Mouse (Mus musculus): ENCODE measurements around the gene Cdkn1c.

Gene Cdkn1c

DNA sequence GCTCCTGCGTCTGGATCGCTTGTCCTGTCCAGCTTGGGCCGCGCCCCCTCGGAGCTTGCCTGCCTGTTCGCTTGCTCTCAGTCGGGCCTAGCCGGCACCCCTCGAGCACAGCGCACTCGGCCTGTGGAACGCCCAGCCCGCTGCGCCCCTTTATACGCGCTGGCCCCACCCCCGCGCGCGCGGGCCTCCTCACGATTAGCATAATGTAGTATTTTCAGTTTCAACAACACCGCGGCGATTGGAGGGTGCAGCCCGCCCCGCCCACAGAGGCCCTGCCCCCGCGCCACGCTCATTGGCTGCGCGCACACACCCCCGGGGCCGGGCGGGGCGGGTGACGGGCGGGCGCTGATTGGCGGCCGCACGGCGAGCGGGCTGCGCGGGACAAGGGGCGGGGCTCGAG lies at the start of gene Cdkn1c:
Gene Cdkn1c (minus strand): TSS at position 177 of the 400 bp plus-strand sequence.
- DNase-seq (ENCODE audit: low spot score in 2 of 2), result peak; percentile 90 to 91

DNA sequence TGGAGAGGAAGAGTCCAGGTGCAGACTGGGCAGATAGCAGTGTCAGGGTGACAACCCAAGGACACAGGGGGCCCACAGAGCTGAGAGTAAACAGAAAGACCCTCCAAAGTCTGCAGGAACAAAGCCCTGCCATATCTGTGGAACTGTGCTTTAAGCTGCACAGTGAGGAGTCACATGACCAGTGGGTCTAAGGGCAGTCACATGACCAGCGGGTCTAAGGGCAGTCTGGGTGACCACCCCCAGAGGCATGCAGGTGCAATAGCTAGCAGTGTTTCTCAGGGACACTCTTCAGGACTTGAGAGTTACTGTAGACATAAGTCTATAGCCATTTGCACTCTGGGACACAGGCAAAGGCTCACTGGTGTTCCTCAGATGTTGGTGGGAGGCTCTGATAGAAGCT lies 48.7 kb upstream of the Cdkn1c start:
- DNase-seq (ENCODE audit: low spot score in 2 of 2), result no peak

DNA sequence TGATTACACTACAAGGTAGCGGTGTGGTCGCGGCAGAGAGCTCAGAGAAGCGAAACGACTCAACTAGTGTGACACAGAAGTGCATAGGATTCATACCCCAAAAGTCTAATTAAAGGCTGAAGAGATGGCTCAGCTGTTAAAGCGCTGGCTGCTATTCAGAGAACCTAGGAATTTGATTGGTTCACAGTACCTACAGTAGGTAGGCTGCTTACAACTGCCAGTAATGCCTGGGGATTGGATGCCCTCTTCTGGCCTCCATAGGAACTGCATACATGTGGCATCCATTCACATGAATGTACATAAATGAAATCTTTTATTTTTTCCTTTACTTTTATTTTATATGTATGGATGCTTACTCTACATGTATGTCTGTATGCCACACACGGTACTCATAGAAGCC lies 45.8 kb upstream of the Cdkn1c start:
- peak; percentile 66 to 69 for DNase-seq (ENCODE audit: low spot score in 2 of 2)

DNA sequence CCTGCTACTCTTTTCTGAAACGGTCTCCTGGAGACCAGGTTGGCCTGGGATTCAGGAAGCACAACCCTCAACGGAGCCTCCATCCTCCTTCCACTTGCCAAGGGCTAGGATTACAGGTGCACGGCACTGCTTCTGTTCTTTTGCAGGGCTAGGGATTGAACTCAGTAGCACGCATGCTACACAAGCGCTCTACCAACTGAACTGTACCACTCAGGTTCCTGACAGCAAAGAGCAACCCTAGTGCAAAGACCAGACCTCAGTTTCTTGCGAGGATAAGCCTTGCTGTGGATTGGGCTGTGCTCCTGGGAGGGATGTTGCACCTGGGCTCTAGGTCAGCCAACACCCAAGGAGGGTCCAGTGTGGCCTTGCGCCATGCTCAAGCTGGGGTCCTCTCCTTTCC lies 45.4 kb upstream of the Cdkn1c start:
- no peak for DNase-seq (ENCODE audit: low spot score in 2 of 2)

DNA sequence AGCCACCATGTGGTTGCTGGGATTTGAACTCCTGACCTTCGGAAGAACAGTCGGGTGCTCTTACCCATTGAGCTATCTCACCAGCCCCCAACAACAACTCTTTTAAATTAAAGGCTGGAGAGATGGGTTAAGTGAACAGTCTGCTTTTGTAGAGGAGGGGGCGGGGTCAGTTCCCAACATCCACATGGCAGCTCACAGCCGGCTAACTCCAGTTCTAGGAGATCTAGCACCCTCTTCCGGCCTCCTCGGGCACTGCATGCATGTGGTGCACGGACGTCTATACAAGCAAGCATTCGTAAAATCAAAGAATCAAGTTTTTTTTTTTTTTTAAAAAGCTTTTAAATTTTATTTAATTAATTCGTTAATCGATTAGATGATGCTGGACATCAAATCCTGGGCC lies 45.0 kb upstream of the Cdkn1c start:
- DNase-seq (ENCODE audit: low spot score in 2 of 2), result peak; percentile 75 to 82

DNA sequence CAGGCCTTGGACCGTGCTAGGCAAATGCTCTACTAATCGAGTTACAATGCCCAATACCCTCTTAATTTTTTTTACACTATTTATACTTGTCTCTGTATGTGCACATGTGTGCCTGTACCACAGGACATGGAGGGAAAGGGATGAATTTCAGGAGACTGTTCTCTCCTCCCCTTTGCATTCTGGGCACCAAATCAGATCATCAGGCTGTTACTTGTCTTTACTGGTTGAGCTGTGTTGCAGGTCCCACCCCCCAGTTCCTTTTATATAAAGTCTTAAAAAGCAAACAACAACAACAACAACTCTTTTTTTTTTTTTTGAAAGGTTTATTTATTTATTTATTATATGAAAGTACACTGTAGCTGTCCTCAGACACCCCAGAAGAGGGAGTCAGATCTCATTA lies 44.6 kb upstream of the Cdkn1c start:
- no peak for DNase-seq (ENCODE audit: low spot score in 2 of 2)

DNA sequence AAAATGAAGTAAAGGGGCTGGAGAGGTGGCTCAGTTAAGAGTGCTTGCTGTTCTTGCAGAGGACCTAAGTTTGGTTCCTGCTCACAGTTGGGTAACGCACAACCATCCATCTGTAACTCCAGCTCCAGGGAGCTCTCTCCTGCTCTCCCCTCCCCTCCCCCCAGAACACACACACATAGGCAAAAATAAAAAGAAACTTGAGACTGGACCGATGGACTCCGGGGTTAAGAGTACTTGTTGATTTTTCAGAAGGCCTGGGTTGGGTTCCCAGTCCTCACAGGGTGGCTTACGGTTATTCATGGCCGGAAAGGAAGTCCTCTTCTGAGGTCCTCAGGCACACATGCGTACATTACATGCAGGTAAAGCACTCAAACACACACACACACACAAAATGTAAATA lies 43.1 kb upstream of the Cdkn1c start:
- DNase-seq (ENCODE audit: low spot score in 2 of 2), result no peak

DNA sequence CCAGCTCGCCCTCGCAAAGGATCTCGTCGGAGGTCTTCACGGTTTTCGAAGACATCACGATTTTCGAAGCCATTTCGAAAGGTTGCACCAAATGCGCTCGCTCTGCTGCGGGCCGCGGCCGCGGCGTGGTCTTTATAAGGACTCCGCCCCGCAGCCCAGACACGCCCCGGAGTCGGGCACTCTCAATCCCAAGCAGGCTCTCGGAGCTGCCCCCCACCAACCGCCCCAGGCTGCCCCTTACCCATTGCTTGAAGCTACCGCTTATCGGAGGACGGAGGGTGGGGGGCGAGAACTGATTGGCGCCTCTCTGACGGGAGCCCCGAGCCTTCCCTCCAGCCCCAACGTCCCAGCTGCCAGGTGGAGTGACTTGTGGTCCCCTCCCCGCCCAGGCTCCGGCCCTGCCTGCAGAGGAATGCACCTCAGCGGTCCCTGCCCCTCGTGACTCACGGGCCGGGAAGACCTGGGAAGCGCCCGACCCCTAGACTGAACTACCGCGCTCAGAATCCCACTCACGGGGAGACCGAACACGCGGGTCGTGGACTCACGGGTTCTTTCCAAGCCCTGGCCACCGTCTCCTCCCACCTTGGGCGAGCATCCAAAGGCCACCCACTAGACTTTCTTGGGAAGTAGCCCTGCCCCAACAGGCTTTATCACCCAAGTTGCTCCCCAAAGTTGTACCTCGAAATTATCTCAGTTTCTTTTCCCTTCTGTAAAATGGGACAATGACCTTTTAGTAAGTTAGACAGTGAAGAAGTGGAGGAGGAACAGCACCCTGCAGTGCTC lies 41.8 kb upstream of the Cdkn1c start, which contains the start of gene Phlda2:
Gene Phlda2 (minus strand): TSS at position 733 of the 783 bp plus-strand sequence.
- no peak for DNase-seq (ENCODE audit: low spot score in 2 of 2)

DNA sequence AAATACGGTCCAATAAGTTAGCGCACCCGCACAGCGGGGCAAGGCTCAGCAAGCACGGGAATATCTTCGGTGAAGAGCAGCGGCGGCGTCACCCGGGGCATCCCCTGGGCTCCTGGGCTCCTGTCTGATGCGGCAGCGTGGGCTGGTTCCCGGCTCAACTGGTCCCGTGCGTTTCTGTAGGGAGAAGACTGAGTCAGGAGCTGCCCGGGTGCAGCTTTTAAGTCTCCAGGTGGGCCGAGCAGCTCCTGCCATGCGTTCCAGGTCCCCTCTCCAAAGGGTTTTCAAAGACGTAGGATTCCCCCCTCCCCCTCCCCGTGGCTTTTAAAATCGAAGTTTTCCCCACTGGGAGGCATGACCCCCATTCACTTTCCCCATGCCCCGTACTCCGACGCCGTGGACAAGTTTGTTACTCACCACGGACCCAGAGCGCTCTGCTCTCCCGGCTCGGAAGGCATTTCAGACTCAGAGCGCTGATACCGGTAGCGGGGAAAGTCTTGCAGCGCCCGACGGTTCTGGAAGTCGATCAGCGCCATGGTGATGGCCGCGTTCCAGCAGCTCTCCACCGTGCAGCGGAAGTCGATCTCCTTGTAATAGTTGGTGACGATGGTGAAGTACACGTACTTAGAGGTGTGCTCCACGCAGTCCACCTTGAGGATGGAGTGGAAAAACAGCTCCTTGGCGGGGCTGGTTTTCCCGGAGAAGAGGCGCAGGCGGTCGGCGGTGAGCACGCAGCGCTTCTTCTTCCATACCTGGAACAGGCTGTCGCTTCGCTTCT lies 41.0 kb upstream of the Cdkn1c start:
- DNase-seq (ENCODE audit: low spot score in 2 of 2), result peak; percentile 59 to 60

DNA sequence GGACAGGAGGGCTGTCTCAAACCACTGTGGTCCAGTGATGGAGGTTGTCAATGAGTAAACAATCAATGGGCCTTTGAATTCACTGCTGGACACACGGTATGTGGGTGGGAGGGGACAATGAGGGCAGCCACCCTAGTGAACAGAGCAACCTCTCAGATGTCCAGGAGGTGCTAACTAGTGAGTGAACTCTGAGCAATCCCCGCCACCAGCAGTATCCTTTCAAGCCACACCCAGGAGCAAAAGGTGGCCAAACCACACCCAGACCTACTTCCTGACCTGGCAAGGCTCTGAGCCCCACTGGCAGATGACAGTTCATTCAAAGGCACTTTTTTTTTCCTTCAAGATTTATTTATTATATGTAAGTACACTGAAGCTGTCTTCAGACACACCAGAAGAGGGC lies 40.1 kb upstream of the Cdkn1c start:
- no peak for DNase-seq (ENCODE audit: low spot score in 2 of 2)

DNA sequence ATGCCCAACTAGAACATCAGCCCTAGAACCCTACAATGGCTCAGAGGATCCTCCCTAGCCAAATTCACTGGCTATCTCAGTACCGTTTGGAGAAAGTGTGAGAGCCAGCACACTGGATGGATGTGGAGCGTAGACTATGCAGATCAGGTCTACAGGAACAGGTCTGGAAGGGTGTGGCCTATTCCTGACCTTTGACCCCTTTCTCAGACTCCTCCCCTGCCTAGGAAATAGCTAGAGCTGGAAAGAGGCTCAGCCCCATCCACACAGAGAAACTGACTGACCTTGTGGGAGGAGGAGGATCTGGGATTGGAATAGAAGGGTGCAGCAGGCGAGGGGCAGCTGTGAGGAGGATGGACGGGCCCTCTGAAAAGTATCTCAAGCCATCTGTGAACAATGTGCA lies 37.7 kb upstream of the Cdkn1c start:
- no peak for DNase-seq (ENCODE audit: low spot score in 2 of 2)

DNA sequence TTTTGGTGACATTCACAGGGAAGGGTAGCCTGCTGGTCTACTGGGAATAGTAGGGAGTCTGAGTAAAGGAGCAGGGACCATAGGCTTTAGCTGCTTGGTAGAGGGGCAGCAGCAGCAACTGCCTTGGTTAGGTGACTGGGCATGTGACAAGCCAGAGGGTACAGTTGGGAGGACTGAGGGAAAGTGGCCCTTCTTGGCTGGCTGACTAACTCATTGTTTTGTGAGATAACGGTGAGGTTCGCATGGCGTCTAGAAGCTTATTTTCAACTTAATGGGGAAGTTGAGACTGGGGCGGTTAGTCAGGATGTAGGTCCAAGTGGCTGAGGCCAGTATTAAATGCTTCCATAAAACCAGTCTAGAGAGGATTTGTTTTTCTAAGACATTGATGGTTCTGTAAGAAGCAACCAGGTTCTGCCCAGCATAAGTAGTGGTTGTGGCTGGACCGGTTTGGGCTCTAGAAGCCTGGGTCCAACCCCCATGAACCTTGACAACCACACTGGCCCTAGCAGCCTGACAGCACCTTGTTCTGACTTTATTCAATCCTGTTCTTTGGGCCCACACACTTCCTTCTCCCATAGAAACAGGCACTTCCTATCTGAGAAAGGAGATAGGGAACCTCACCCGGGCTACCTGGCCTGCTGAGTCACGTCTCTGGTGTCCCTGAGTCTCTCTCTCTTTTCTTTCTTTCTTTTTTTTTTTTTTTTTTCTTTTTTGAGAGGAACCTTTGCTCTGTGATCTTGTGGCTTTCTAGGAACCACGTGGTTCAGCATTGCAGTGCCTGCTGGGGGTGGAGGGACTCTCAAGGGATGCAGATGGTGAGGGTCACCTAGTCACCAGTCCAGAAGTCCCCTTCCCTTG lies 34.5 kb upstream of the Cdkn1c start:
- no peak for DNase-seq (ENCODE audit: low spot score in 2 of 2)

DNA sequence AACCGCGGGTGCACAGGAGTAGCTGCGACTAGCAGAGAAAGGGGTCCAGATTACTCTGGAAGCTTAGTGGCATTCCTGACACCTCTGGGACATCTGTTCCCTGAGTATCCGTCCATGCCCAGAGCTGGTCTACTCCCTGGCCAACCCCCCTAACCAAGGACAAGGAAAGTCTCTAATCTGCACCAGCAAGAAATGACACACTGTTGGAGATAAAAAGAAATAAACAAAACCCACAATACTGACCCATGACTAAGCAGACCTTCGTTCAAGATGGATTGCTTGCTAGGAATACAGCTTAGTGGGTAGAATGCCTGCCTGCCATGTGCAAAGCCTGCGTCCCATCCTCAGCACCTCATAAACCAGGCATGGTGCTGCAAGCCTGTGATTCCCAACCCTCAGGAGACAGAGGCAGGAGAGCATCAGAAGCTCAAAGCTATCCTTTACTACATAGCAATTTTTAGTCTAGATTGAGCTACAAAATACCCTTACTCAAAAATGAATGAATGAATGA lies 32.8 kb upstream of the Cdkn1c start:
- no peak for DNase-seq (ENCODE audit: low spot score in 2 of 2)

DNA sequence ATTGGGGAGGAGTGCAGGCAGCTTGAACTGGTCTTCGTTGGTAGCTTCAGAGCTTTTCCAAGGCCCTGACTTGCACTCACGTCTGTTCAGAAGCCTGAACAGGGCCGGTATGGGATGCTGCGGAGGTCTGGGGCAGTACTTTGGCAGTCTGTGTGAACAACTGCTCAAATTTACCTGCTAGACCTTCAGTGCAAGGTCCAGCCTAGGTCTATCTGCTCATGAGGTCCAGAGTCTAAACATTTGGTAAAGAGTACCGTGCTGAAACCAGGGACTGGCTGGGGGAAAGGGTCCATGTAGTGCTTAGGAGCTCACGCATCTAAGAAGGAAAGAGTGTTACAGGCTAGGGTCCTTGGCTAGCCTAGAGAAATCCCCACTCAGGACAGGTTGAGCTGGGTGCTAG lies 28.9 kb upstream of the Cdkn1c start:
- DNase-seq (ENCODE audit: low spot score in 2 of 2), result no peak

DNA sequence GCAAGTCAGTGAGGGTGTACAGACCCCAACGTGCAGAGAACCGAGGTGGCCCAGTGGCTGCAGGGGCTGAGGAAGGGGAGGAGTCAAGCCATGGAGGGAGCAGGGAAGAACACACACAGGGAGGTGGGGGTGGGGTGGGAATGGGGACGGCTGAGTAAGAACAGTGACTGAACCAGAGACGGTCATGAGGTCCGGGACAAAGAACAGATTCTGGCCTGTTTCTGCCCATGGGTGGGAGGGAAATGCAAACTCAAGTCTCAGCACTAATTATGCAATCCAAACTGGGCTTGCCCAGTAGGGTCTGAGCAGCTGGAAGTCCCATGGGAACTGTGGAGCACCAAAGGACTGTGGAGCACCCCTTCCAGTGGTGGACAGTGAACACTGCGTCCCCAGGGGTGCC lies 21.7 kb upstream of the Cdkn1c start:
- DNase-seq (ENCODE audit: low spot score in 2 of 2), result no peak

DNA sequence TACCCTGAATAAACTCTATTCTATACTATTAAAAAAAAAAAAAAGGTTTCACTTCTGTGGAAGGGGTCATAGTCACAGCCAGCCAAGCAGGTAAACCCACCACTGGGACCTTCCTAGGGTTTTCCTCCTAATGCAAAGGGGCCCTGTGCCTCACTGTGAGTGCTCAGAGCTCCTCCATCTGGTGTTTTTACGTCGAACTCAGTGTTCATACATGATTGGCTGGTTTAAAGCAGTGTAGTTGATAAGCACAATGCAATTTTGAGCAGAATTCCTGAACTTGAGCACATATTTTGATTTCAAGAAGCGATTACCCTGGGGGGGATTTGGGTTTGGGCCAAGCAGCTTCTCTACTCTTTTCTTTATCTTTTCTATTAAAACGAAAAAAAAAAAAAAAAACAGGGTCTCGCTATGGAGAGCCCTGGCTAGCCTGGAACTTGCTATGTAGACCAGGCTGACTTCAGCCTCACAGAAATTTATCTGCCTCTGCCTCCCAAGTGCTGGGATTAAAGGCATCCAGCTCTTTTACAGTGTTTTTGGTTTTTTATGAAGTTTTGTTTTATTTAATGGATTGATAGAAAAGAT lies 21.0 kb upstream of the Cdkn1c start:
- DNase-seq (ENCODE audit: low spot score in 2 of 2), result no peak

DNA sequence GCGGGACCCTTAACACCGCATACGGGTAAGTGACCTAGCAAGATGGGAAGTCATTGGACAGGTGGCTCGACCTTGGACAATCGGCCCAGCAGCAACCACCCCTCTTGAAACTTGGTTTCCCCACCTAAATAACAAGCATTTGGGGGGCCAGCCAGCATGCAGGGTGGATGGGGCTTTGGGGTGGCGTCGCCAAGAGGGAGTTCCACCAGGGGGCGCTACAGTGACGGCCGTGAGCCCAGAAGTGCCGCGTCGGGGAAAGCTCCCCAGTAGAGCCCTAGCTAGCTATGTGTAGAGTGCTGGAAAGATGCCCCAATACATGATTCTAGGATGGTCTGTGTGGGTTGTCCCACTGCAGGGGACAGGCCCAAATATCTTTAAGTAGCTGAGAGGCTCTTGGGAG lies 19.6 kb upstream of the Cdkn1c start:
- peak in 1 of 2 experiments; percentile 45 for DNase-seq (ENCODE audit: low spot score in 2 of 2)

DNA sequence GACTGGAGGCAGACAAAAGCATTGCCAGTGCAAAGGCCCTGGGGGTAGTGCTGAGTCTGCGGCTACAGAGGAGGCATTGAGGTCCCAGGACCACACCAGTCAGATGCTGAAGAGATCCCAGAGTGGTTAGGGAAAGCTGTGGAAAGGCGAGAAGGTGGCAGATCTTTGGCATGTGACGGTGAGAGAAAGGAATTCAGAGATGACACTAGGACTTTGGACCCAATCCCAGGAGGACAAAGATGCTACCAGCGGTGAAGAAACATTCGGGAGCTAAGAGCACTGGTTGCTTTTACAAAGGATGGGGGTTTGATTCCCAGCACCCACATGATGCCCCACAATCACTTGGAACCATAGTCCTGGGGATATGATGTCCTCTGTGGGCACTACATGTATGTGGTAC lies 16.9 kb upstream of the Cdkn1c start:
- DNase-seq (ENCODE audit: low spot score in 2 of 2), result no peak

DNA sequence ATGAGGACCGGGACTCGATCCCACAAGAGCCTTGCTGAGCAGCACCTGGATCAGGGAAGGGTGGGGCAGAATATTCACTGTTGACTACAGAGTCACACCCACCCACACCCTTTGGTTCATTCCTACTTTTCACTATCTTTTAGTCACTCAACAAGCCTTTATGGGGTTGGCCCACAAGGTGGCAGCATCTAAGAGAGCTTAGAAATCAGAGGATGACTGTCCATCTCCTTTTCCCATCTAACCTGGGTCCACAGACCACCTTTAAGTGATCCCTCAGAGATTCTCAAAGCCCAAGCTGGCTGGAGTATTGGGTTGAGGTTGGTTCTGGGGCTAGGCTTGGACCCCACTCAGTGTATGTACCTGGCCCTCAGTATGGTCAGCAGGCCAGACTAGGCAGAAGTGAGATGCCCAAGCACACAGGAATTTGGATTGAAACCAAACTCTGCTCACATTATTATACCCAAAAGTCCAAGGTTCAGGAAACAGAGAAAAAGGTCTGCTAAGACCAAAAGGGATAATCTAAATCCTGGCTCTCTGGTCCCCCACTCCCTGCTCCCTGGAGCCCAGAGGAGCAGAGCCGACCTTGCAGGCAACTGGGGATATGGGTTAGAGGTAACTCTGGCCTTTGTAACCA lies 16.0 kb upstream of the Cdkn1c start:
- DNase-seq (ENCODE audit: low spot score in 2 of 2), result no peak

DNA sequence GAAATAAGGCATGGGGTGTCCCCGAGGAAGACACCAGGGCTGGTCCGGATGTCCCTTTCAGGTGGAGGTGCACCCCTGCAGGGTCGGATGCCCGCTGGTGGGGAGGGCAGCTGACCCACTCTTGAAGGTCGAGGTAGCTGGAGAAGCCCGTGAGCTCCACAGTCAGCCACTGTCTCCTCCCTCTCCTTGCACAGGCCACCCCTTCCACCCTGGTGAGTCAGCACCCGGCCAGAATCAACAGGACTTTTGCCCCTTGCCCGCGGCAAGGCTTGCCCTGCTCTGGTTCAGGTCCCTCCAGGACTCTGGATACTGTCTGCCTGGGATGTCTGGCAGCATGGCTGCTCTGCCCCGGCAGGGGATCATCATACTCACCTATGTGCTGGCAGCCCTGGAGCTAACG lies 15.0 kb upstream of the Cdkn1c start:
- no peak for DNase-seq (ENCODE audit: low spot score in 2 of 2)

DNA sequence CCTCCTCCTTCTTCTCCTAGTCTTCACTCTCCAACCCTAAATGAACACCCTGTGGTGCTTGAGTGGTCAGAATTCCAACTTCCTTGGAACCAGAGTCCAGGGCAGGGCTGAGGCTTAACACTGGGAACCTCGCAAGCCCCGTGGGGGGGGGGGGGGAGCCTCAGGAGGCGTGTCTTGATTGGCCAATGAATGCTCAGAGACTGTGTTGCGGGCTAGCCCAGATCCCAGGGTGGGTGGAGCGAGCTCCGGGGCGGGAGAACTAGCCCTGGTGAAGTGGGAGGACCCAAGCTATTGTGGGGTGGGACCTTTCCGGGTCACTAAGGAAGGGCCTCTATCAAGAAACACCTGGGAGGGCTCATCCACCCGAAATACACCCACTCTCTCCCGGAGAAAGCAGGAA lies 14.0 kb upstream of the Cdkn1c start:
- DNase-seq (ENCODE audit: low spot score in 2 of 2), result no peak
